Mouse (Mus musculus) forebrain, embryonic 15.5 days (tissue): ENCODE measurements around the gene Dpp9. TPM values are rescaled to one million over a fixed set of nuclear protein-coding genes. Genes with fewer than 3 reads are reported as not detected.
"Not testable (repeated sequence)": the region's sequence is repeated elsewhere in the genome, so short reads cannot be mapped to it uniquely, and the experiment has no call there.

Source experiments
- ATAC-seq: fragments of 200-750 bp; cut with Nextera tagmentation; replicated peaks from 2 replicates; pipeline ENCODE4 v1.8.0; 2017; ENCODE audit warnings: mild to moderate bottlenecking, moderate TSS enrichment, moderate library complexity
- H3K27ac ChIP-seq: fragments of 300-500 bp; sonication (generic); replicated peaks from 2 replicates; pipeline ENCODE4 v1.5.1; 2015; ENCODE audit warnings: mild to moderate bottlenecking, inconsistent platforms
- H3K27me3 ChIP-seq: fragments of 300-500 bp; sonication (generic); 2 replicates; pipeline ENCODE4 v1.6.1; 2015; ENCODE audit warnings: inconsistent platforms
- H3K36me3 ChIP-seq: fragments of 300-500 bp; sonication (generic); 2 replicates; pipeline ENCODE4 v1.6.1; 2015; ENCODE audit warnings: mild to moderate bottlenecking, inconsistent platforms
- H3K4me1 ChIP-seq: fragments of 300-500 bp; sonication (generic); 2 replicates; pipeline ENCODE4 v1.6.1; 2015; ENCODE audit warnings: inconsistent platforms
- H3K4me2 ChIP-seq: fragments of 300-500 bp; sonication (generic); replicated peaks from 2 replicates; pipeline ENCODE4 v1.6.1; 2015; ENCODE audit warnings: mild to moderate bottlenecking, inconsistent platforms
- H3K4me3 ChIP-seq: fragments of 300-500 bp; sonication (generic); 2 replicates; pipeline ENCODE4 v1.5.1; 2015; ENCODE audit warnings: mild to moderate bottlenecking, inconsistent platforms
- H3K9ac ChIP-seq: fragments of 300-500 bp; sonication (generic); replicated peaks from 2 replicates; pipeline ENCODE4 v1.6.1; 2015; ENCODE audit warnings: mild to moderate bottlenecking, inconsistent platforms
- H3K9me3 ChIP-seq: fragments of 300-500 bp; sonication (generic); 2 replicates; pipeline ENCODE4 v1.6.1; 2016; ENCODE audit warnings: inconsistent platforms
- WGBS: fragments of 180-500 bp; shearing (Covaris S2); methylation state at CpG from one replicate; pipeline ENCODE4 v1.1.7; 2015; ENCODE audit warnings: mixed read lengths; 5-methylcytosine and 5-hydroxymethylcytosine counted together
- polyA plus RNA-seq: library from polyadenylated mRNA; unstranded; fragments of >200 nt; fragmentation: Nextera tagmentation; extraction: Ambion mirVana; gene quantifications from 2 replicates; pipeline ENCODE4 v1.2.1, GENCODE M21; 2015

Dpp9 gene
- polyA plus RNA-seq: 30.7 and 31.2 TPM in 2 replicates

GRCm38 (mm10) chr17:56218377-56219191 is at the start of gene Dpp9:
TSS of gene Dpp9 (minus strand) at chr17:56218905.
- under 1% methylated on average over 75 of the region's 78 CpGs for WGBS
- peaks cover 33% of the 10 kb centered on the region for H3K4me1 ChIP-seq

GRCm38 (mm10) chr17:56266271-56266670 is 47.6 kb upstream of the Dpp9 start:
- no peaks in the 10 kb centered on the region for H3K27me3 ChIP-seq
- no peak overlapping the region for H3K27ac ChIP-seq
- H3K4me1 ChIP-seq: peaks cover 33% of the 10 kb centered on the region
- no peak for ATAC-seq
- no peak overlapping the region for H3K4me2 ChIP-seq
- H3K9ac ChIP-seq: no peak overlapping the region
- WGBS: 61% methylated on average over 3 of the region's 3 CpGs
- H3K4me3 ChIP-seq: no peak overlapping the region
- peaks cover 24% of the 10 kb centered on the region for H3K36me3 ChIP-seq
- H3K9me3 ChIP-seq: no peaks in the 10 kb centered on the region

More at GRCm38 (mm10) chr17:56218377-56219191, at the start of gene Dpp9:
- Histone ChIP-seq H3K9me3 (no peaks in the 10 kb centered on the region), H3K9ac (peak within 1 kb of the TSS; percentile 84), H3K27me3 (no peaks in the 10 kb centered on the region), H3K36me3 (no peaks in the 10 kb centered on the region), H3K4me3 (peak within 1 kb of the TSS; percentile 77), H3K4me2 (peak within 1 kb of the TSS; percentile 72), H3K27ac (peak within 1 kb of the TSS; percentile 92)
- ATAC-seq: peak; percentile 99

GRCm38 (mm10) chr17:56265869-56266268 is 47.2 kb upstream of the Dpp9 start:
- ATAC-seq: no peak
- 93% methylated on average over 3 of the region's 3 CpGs for WGBS
- peaks cover 37% of the 10 kb centered on the region for H3K4me1 ChIP-seq
- H3K27me3 ChIP-seq: no peaks in the 10 kb centered on the region
- no peak overlapping the region for H3K9ac ChIP-seq
- H3K4me2 ChIP-seq: no peak overlapping the region
- H3K27ac ChIP-seq: no peak overlapping the region
- peaks cover 28% of the 10 kb centered on the region for H3K36me3 ChIP-seq
- H3K4me3 ChIP-seq: no peak overlapping the region
- H3K9me3 ChIP-seq: no peaks in the 10 kb centered on the region

GRCm38 (mm10) chr17:56265011-56265410 is 46.3 kb upstream of the Dpp9 start:
- no peak for ATAC-seq
- H3K9ac ChIP-seq: no peak overlapping the region
- WGBS: 92% methylated on average over 4 of the region's 4 CpGs

GRCm38 (mm10) chr17:56264020-56264419 is 45.3 kb upstream of the Dpp9 start:
- peaks cover 47% of the 10 kb centered on the region for H3K36me3 ChIP-seq

More at GRCm38 (mm10) chr17:56265011-56265410, 46.3 kb upstream of the Dpp9 start:
- H3K9me3 ChIP-seq: no peaks in the 10 kb centered on the region
- H3K4me3 ChIP-seq: no peak overlapping the region
- no peaks in the 10 kb centered on the region for H3K27me3 ChIP-seq
- no peak overlapping the region for H3K4me2 ChIP-seq
- H3K4me1 ChIP-seq: peaks cover 46% of the 10 kb centered on the region
- H3K27ac ChIP-seq: no peak overlapping the region
- peaks cover 37% of the 10 kb centered on the region for H3K36me3 ChIP-seq

GRCm38 (mm10) chr17:56262645-56263094 is 44.0 kb upstream of the Dpp9 start:
- ATAC-seq: no peak
- Histone ChIP-seq H3K4me2 (no peak overlapping the region), H3K9me3 (no peaks in the 10 kb centered on the region), H3K27me3 (no peaks in the 10 kb centered on the region), H3K4me3 (no peak overlapping the region), H3K4me1 (peaks cover 57% of the 10 kb centered on the region), H3K27ac (no peak overlapping the region), H3K36me3 (peaks cover 54% of the 10 kb centered on the region), H3K9ac (no peak overlapping the region)
- 91% methylated on average over 3 of the region's 3 CpGs for WGBS

More at GRCm38 (mm10) chr17:56264020-56264419, 45.3 kb upstream of the Dpp9 start:
- peak; percentile 61 for ATAC-seq
- WGBS: 18% methylated on average over 8 of the region's 8 CpGs
- no peak overlapping the region for H3K9ac ChIP-seq
- H3K27me3 ChIP-seq: no peaks in the 10 kb centered on the region
- H3K4me2 ChIP-seq: no peak overlapping the region
- no peak overlapping the region for H3K27ac ChIP-seq
- no peak overlapping the region for H3K4me3 ChIP-seq
- H3K9me3 ChIP-seq: no peaks in the 10 kb centered on the region
- peaks cover 47% of the 10 kb centered on the region for H3K4me1 ChIP-seq

- WGBS: 75% methylated on average over 3 of the region's 3 CpGs
- Histone ChIP-seq H3K4me3 (no peak overlapping the region), H3K27ac (no peak overlapping the region), H3K4me2 (no peak overlapping the region), H3K9ac (no peak overlapping the region), H3K4me1 (peaks cover 61% of the 10 kb centered on the region), H3K9me3 (no peaks in the 10 kb centered on the region), H3K36me3 (peaks cover 56% of the 10 kb centered on the region), H3K27me3 (no peaks in the 10 kb centered on the region)
- ATAC-seq: no peak
These were observed 42.5 kb upstream of the Dpp9 start for GRCm38 (mm10) chr17:56261166-56261565.

- no peaks in the 10 kb centered on the region for H3K9me3 ChIP-seq
- H3K27me3 ChIP-seq: no peaks in the 10 kb centered on the region
- no peak for ATAC-seq
- peaks cover 72% of the 10 kb centered on the region for H3K4me1 ChIP-seq
- 91% methylated on average over 10 of the region's 10 CpGs for WGBS
- H3K36me3 ChIP-seq: peaks cover 53% of the 10 kb centered on the region
- H3K4me3 ChIP-seq: no peak overlapping the region
- 0 out of 2 replicates have a peak overlapping the region, but pooled peaks have one; percentile 19 for H3K9ac ChIP-seq
- H3K4me2 ChIP-seq: peak overlapping the region; percentile 6; the same call in 1 of the 2 replicates
- no peak overlapping the region for H3K27ac ChIP-seq
These were observed 40.8 kb upstream of the Dpp9 start for GRCm38 (mm10) chr17:56259301-56260037.

- not testable (repeated sequence) for H3K4me3 ChIP-seq, H3K27me3 ChIP-seq, ATAC-seq, H3K9me3 ChIP-seq, H3K27ac ChIP-seq
- H3K36me3 ChIP-seq: peaks cover 53% of the 10 kb centered on the region
- peak overlapping the region; percentile 6; the same call in 1 of the 2 replicates for H3K4me2 ChIP-seq
- 0 out of 2 replicates have a peak overlapping the region, but pooled peaks have one; percentile 19 for H3K9ac ChIP-seq
- WGBS: 84% methylated on average over 2 of the region's 2 CpGs
- peaks cover 67% of the 10 kb centered on the region for H3K4me1 ChIP-seq
These were observed 40.1 kb upstream of the Dpp9 start for GRCm38 (mm10) chr17:56258812-56259211.

GRCm38 (mm10) chr17:56258269-56258668 is 39.6 kb upstream of the Dpp9 start:
- peaks cover 51% of the 10 kb centered on the region for H3K36me3 ChIP-seq
- not testable (repeated sequence) for H3K9ac ChIP-seq, H3K9me3 ChIP-seq, H3K27me3 ChIP-seq, H3K27ac ChIP-seq, ATAC-seq
- peaks cover 67% of the 10 kb centered on the region for H3K4me1 ChIP-seq
- peak overlapping the region; percentile 59; the same call in 1 of the 2 replicates for H3K4me3 ChIP-seq
- H3K4me2 ChIP-seq: peak overlapping the region; percentile 98
- 94% methylated on average over 19 of the region's 19 CpGs for WGBS

GRCm38 (mm10) chr17:56257181-56257894 is 38.6 kb upstream of the Dpp9 start:
- no peak for ATAC-seq
- H3K4me1 ChIP-seq: peaks cover 59% of the 10 kb centered on the region

More at GRCm38 (mm10) chr17:56257181-56257894, 38.6 kb upstream of the Dpp9 start:
- peaks cover 42% of the 10 kb centered on the region for H3K36me3 ChIP-seq
- peak overlapping the region; percentile 98 for H3K4me2 ChIP-seq
- H3K9ac ChIP-seq: peak overlapping the region; percentile 61
- 10% methylated on average over 58 of the region's 58 CpGs for WGBS
- no peaks in the 10 kb centered on the region for H3K27me3 ChIP-seq
- H3K27ac ChIP-seq: peak overlapping the region; percentile 88
- H3K4me3 ChIP-seq: peak overlapping the region; percentile 59
- no peaks in the 10 kb centered on the region for H3K9me3 ChIP-seq
